Mouse (Mus musculus) olfactory bulb, adult 2 months (tissue): ENCODE results near the gene Cars2. TPM values are rescaled to one million over a fixed set of nuclear protein-coding genes. Genes with fewer than 3 reads are reported as not detected.

ENCODE experiments used
- H3K27ac ChIP-seq: fragments of 200-500 bp; 2 replicates; pipeline ENCODE4 v1.5.1; 2012; ENCODE audit warnings: low read depth, low read length; ENCODE audit not compliant: insufficient read depth
- H3K4me1 ChIP-seq: fragments of 200-500 bp; 2 replicates; pipeline ENCODE4 v1.6.1; 2012; ENCODE audit warnings: low read length; ENCODE audit not compliant: control insufficient read depth, insufficient read depth
- H3K4me3 ChIP-seq: fragments of 200-500 bp; 2 replicates; pipeline ENCODE4 v1.5.1; 2012; ENCODE audit warnings: mild to moderate bottlenecking, low read depth, low read length, moderate library complexity; ENCODE audit not compliant: insufficient read depth
- CTCF ChIP-seq: fragments of 200-500 bp; IDR thresholded peaks from 2 replicates; pipeline ENCODE4 v1.5.1; 2012; ENCODE audit warnings: low read depth, mild to moderate bottlenecking, low read length, moderate library complexity; ENCODE audit not compliant: insufficient read depth
- POLR2A ChIP-seq: fragments of 200-500 bp; IDR thresholded peaks from 2 replicates; pipeline ENCODE4 v1.6.1; 2012; ENCODE audit warnings: mild to moderate bottlenecking, low read depth, low read length, moderate library complexity; ENCODE audit not compliant: insufficient read depth
- WGBS: fragments of 180-500 bp; shearing (Covaris S2); methylation state at CpG from one replicate; pipeline ENCODE4 v1.1.7; 2018; 5-methylcytosine and 5-hydroxymethylcytosine counted together
- polyA plus RNA-seq: library from polyadenylated mRNA; stranded (reverse); fragments of >200 nt; gene quantifications from 2 replicates; pipeline ENCODE4 v1.2.4, GENCODE M21; 2012; ENCODE audit warnings: low replicate concordance; ENCODE audit not compliant: missing spikeins, insufficient read depth, insufficient read length

Gene Cars2
- polyA plus RNA-seq = not detected in 2 replicates

- peaks cover 5% of the 10 kb centered on the region; the same call in 1 of the 2 replicates for H3K4me1 ChIP-seq
- TF ChIP-seq CTCF (no peak), POLR2A (peak; percentile 82)
- H3K27ac ChIP-seq = peak within 1 kb of the TSS; percentile 70; the same call in 1 of the 2 replicates
- under 1% methylated on average over 53 of the region's 53 CpGs for WGBS
- H3K4me3 ChIP-seq = peak within 1 kb of the TSS; percentile 90
Measured at GRCm38 (mm10) chr8:11550281-11550948, at the start of gene Cars2. Cars2 (minus strand) TSS chr8:11550783.

GRCm38 (mm10) chr8:11593222-11593884, 42.8 kb upstream of the Cars2 start:
- Histone ChIP-seq H3K27ac (no peak overlapping the region), H3K4me3 (no peak overlapping the region), H3K4me1 (no peaks in the 10 kb centered on the region)
- TF ChIP-seq POLR2A = no peak
- TF ChIP-seq CTCF = no peak
- WGBS = 72% methylated on average over 12 of the region's 12 CpGs

DNA sequence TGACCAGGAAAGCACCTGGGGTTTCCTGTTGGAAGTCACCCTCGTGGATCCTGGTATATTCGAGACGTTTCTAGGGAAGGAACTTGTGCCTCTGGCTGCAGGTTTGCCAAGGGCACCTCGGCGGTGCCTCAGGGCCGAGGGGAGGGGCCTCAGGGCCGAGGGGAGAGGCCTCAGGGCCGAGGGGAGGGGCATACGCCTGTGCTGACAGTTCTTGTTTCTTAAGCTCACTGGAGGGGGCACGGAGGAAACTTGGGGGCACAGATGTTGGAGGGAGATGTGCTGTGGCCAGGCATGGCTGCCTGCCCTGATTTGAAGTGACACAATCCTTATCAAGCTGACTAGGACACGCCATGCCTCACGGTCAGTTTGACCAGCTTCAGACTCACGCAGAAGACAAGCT, 41.7 kb upstream of the Cars2 start:
- Histone ChIP-seq H3K4me3 (no peak overlapping the region), H3K4me1 (no peaks in the 10 kb centered on the region), H3K27ac (no peak overlapping the region)
- 47% methylated on average over 13 of the region's 13 CpGs for WGBS
- TF ChIP-seq POLR2A (no peak), CTCF (no peak)

DNA sequence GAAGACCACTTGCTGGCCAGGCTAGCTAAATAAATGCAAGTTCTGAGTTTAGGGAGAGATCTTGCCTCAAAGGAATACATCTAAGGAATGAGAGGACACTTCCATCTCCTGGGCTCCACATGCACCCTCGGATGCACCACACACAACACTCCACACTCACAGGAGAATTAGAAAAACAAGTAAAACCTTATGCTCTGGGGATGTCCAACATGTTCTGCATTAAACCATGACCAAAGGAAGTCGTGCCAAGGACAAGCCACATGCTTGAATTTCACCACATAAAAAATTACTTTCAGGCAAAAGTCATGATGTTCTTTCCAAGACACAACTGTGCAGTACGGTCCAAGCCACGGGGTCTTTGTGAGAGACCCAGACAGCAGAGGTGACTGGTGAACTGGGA, 41.3 kb upstream of the Cars2 start:
- no peak for TF ChIP-seq CTCF
- TF ChIP-seq POLR2A = no peak
- Histone ChIP-seq H3K27ac (no peak overlapping the region), H3K4me1 (no peaks in the 10 kb centered on the region), H3K4me3 (no peak overlapping the region)
- WGBS = 83% methylated on average over 4 of the region's 4 CpGs

DNA sequence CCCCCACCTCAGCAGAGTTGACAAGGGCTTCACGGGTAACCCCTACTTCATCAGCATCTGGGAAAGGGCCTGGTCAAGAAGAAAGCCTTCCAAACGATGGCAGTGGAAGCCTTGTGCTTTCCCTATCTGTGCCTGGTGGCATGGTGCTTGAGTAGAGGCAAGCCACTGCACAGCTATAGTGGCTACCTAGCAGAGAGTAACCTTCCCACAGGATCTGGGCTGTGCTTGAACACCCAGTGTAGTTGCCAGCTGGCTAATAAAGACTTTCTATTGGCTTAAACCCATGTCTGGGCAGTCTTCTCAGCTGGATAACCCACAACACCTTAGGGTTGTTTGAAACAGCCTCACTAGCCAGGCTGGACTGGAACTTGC, 35.8 kb upstream of the Cars2 start:
- WGBS = 50% methylated on average over 2 of the region's 2 CpGs

DNA sequence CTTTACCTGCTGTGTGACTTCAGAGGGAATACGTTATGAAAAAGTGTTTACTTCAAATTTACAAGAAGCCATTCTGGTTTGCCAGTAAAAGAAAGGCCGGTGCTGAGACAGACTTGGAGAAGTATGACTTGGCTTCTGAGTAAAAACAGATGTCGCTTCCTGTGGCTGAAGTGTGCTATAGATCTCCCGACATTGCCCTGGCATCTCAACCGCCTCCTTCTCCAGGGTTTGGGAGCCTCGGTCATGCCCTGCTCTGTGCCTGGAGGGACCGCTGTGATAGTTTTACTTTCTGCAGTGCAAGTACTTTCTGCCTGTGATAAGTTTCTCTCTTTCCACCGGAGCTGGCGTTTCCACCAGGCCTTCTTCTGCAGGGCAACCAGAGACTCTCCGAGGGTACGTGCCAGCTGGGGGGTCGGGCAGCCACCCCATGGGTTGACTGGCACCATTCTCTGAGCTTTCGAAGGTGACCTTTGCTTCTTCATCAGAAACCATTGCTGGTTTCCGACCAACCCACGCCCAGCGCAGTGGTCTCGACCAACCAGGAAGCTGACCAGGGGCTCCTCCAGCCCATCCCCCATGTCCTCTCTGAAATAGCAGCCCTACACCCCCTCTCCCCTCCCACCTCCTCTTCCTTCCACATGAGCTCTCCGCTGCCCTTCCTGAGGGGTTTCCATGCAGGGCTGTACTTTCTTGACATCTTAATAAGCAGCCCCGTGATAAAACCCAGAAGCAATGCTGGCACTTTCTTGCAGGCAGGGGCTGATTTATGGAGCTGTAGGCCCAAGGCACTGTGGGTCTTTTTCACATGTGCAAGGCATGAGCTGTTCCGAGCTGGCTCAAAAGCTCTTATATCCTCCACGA, 35.2 kb upstream of the Cars2 start:
- TF ChIP-seq POLR2A = no peak
- TF ChIP-seq CTCF = no peak
- WGBS = 64% methylated on average over 21 of the region's 21 CpGs
- H3K27ac ChIP-seq = no peak overlapping the region
- peaks cover 9% of the 10 kb centered on the region for H3K4me1 ChIP-seq
- no peak overlapping the region for H3K4me3 ChIP-seq

More for the DNA sequence above, 35.8 kb upstream of the Cars2 start:
- TF ChIP-seq CTCF = no peak
- no peak for TF ChIP-seq POLR2A
- H3K4me3 ChIP-seq = no peak overlapping the region
- H3K4me1 ChIP-seq = peaks cover 9% of the 10 kb centered on the region
- no peak overlapping the region for H3K27ac ChIP-seq

- 61% methylated on average over 16 of the region's 16 CpGs for WGBS
- Histone ChIP-seq H3K4me3 (no peak overlapping the region), H3K27ac (no peak overlapping the region), H3K4me1 (peaks cover 3% of the 10 kb centered on the region; the same call in 1 of the 2 replicates)
- TF ChIP-seq CTCF (no peak), POLR2A (no peak)
Measured at GRCm38 (mm10) chr8:11575604-11576384, 25.2 kb upstream of the Cars2 start.

- Histone ChIP-seq H3K27ac (no peak overlapping the region), H3K4me1 (peaks cover 3% of the 10 kb centered on the region; the same call in 1 of the 2 replicates), H3K4me3 (no peak overlapping the region)
- 90% methylated on average over 9 of the region's 9 CpGs for WGBS
- no peak for TF ChIP-seq POLR2A
- TF ChIP-seq CTCF = no peak
Measured at GRCm38 (mm10) chr8:11574911-11575603, 24.5 kb upstream of the Cars2 start.
